Mouse (Mus musculus) midbrain, embryonic 13.5 days (tissue): ENCODE measurements at regions not wholly inside any gene's neighbourhood (a gene's known extent, or its start where the extent isn't known, plus 50 kb on each side); places are given as distances from the start of the nearest gene placed in this dataset.

Experiments
- ATAC-seq: fragments of 200-750 bp; cut with Nextera tagmentation; 2 replicates; pipeline ENCODE4 v1.8.0; 2017; ENCODE audit warnings: mild to moderate bottlenecking, moderate TSS enrichment, moderate library complexity
- H3K27ac ChIP-seq: fragments of 300-500 bp; sonication (generic); 2 replicates; pipeline ENCODE4 v1.5.1; 2015; ENCODE audit warnings: inconsistent platforms, mild to moderate bottlenecking, moderate library complexity
- H3K27me3 ChIP-seq: fragments of 300-500 bp; sonication (generic); 2 replicates; pipeline ENCODE4 v1.6.1; 2015; ENCODE audit warnings: mild to moderate bottlenecking, inconsistent platforms
- H3K36me3 ChIP-seq: fragments of 300-500 bp; sonication (generic); 2 replicates; pipeline ENCODE4 v1.6.1; 2015; ENCODE audit warnings: mild to moderate bottlenecking, inconsistent platforms
- H3K4me1 ChIP-seq: fragments of 300-500 bp; sonication (generic); replicated peaks from 2 replicates; pipeline ENCODE4 v1.6.1; 2015; ENCODE audit warnings: inconsistent platforms
- H3K4me2 ChIP-seq: fragments of 300-500 bp; sonication (generic); replicated peaks from 2 replicates; pipeline ENCODE4 v1.6.1; 2015; ENCODE audit warnings: moderate library complexity, mild to moderate bottlenecking, inconsistent platforms
- H3K4me3 ChIP-seq: fragments of 300-500 bp; sonication (generic); replicated peaks from 2 replicates; pipeline ENCODE4 v1.5.1; 2015; ENCODE audit warnings: mild to moderate bottlenecking, inconsistent platforms
- H3K9ac ChIP-seq: fragments of 300-500 bp; sonication (generic); replicated peaks from 2 replicates; pipeline ENCODE4 v1.6.1; 2015; ENCODE audit warnings: mild to moderate bottlenecking, inconsistent platforms
- H3K9me3 ChIP-seq: fragments of 300-500 bp; sonication (generic); 2 replicates; pipeline ENCODE4 v1.6.1; 2016; ENCODE audit warnings: mild to moderate bottlenecking, inconsistent platforms
- WGBS: fragments of 180-500 bp; shearing (Covaris S2); methylation state at CpG from one replicate; pipeline ENCODE4 v1.1.7; 2015; 5-methylcytosine and 5-hydroxymethylcytosine counted together

DNA sequence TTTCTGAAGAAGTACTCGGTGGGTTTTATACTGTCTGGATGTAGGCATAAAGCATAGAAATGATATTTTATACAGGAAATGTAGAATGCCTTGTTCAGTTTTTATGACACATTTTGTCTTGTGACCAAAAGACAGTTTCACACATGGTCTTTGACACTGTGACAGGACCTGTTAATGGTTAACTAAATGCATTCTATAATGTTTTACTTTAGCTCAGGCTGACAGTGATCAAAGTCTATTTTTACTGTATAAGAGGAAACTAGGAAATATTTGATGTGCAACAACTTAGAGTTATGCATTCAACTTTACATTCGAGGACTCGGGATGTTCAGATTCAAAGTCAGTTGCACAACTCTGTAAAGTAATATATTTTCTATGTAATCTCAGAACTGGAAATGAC, 199.5 kb upstream of the Pou3f3 start:
- Histone ChIP-seq H3K4me3 (no peak overlapping the region), H3K27me3 (peaks cover 4% of the 10 kb centered on the region), H3K9ac (no peak overlapping the region), H3K4me1 (peaks cover 11% of the 10 kb centered on the region), H3K36me3 (no peaks in the 10 kb centered on the region), H3K27ac (no peak overlapping the region), H3K9me3 (no peaks in the 10 kb centered on the region), H3K4me2 (no peak overlapping the region)
- ATAC-seq, result no peak
- 90% methylated on average over 3 of the region's 3 CpGs for WGBS

DNA sequence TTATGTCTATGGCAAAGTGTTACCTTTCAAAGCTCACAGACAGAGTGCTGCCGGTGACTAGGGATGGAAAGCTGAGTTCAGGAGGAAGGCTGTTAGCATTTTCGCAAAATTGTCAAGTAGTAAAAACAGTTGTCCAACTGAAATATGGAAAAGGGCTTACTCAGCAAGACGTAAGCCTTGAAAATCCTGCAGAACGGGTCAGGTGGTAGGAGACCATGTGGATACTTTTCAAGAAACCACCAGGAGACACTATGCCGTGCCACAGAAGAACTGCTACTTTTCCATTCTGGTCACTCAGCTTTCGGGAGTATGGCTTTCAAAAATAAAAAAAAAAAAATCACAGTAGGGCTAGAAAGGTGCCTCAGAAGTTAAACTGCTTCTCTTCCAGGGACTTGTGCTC, 199.1 kb upstream of the Pou3f3 start:
- peaks cover 4% of the 10 kb centered on the region for H3K27me3 ChIP-seq
- H3K9me3 ChIP-seq, result no peaks in the 10 kb centered on the region
- no peak overlapping the region for H3K9ac ChIP-seq
- no peaks in the 10 kb centered on the region for H3K36me3 ChIP-seq
- H3K4me3 ChIP-seq, result no peak overlapping the region
- no peak overlapping the region for H3K4me2 ChIP-seq
- peaks cover 6% of the 10 kb centered on the region for H3K4me1 ChIP-seq
- no peak for ATAC-seq
- H3K27ac ChIP-seq, result no peak overlapping the region
- 84% methylated on average over 6 of the region's 6 CpGs for WGBS

DNA sequence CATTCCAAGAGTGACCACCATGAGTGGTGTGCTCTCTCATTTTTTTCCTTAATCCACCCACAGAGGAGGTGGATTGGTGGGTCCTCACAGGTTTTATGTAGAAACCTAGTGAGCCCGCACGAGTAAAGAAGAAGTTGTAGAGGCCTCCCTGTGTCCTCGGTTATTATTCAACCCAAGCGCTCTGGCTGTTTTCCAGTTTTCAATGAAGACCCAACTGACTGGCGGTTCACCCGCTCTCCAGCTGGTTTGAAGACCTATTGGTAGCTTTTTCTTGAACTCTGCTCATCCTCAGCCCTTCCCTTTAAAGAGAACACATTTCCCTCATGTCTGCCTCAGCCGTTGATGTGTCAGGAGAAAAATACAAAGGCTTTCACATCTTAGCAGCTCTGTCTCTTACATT, 196.7 kb upstream of the Pou3f3 start:
- Histone ChIP-seq H3K4me2 (no peak overlapping the region), H3K9me3 (no peaks in the 10 kb centered on the region), H3K27me3 (no peaks in the 10 kb centered on the region), H3K4me3 (no peak overlapping the region), H3K4me1 (no peaks in the 10 kb centered on the region), H3K36me3 (no peaks in the 10 kb centered on the region), H3K9ac (no peak overlapping the region), H3K27ac (no peak overlapping the region)
- ATAC-seq, result no peak
- 88% methylated on average over 7 of the region's 7 CpGs for WGBS

DNA sequence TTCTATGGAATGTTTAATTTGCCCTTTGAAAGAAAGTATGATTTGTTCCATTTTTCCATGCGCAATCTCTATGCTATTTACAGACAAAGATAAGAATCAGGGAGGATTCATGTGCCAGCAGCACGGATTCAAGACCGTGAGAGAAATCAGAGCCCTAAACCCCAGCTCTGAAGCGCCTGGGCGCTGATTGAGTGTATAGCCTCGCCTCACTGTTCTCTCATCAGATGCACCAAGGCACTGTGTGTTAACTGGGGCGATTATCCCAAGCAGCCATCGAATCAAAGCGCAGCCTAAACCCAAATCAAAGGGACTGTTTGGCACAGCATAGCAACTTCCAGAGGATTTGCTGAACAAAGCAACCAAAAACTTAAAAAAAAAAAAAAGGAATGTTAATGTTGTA, 191.1 kb upstream of the Pou3f3 start:
- Histone ChIP-seq H3K9me3 (no peaks in the 10 kb centered on the region), H3K27me3 (no peaks in the 10 kb centered on the region), H3K36me3 (no peaks in the 10 kb centered on the region), H3K4me2 (no peak overlapping the region), H3K9ac (no peak overlapping the region), H3K4me1 (peaks cover 11% of the 10 kb centered on the region; the same call in 1 of the 2 replicates), H3K27ac (no peak overlapping the region), H3K4me3 (no peak overlapping the region)
- ATAC-seq, result 0 out of 2 replicates have a peak, but pooled peaks have one; percentile 53
- WGBS, result 34% methylated on average over 9 of the region's 9 CpGs

DNA sequence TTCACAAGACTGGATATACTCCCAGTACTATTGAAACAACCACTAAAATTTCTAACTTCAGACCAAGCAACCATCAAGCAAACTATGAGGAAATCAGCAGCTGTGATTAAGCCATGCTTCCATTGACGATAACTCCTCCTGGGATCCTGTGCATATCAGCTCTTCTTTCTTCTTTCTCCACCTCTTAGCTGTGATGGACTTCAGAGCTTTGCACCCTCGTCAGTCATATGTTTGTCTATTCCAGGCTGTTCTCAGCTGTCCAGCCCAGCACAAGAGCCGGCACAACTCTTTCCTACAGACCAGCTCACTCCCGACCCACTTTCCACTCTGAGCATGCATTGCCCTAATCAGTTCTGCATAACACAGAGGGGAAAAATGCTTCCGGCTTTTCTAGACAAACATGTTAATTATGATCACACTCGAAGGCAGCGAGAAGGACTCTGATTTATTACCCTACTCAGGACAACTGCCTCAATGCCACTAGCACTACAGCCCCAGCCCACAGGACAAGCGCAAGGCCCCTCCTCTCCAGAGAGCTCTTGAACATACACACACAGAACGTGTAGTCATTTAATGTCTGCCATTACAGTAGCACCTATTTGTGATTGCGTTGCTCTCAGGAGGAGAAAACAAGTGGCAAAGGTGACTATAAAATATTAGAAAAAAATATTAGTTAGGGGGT, 190.4 kb upstream of the Pou3f3 start:
- ATAC-seq, result no peak
- no peaks in the 10 kb centered on the region for H3K36me3 ChIP-seq
- H3K9ac ChIP-seq, result no peak overlapping the region
- H3K27ac ChIP-seq, result no peak overlapping the region
- H3K9me3 ChIP-seq, result no peaks in the 10 kb centered on the region
- H3K4me2 ChIP-seq, result no peak overlapping the region
- peaks cover 11% of the 10 kb centered on the region; the same call in 1 of the 2 replicates for H3K4me1 ChIP-seq
- no peaks in the 10 kb centered on the region for H3K27me3 ChIP-seq
- 64% methylated on average over 10 of the region's 10 CpGs for WGBS
- no peak overlapping the region for H3K4me3 ChIP-seq

DNA sequence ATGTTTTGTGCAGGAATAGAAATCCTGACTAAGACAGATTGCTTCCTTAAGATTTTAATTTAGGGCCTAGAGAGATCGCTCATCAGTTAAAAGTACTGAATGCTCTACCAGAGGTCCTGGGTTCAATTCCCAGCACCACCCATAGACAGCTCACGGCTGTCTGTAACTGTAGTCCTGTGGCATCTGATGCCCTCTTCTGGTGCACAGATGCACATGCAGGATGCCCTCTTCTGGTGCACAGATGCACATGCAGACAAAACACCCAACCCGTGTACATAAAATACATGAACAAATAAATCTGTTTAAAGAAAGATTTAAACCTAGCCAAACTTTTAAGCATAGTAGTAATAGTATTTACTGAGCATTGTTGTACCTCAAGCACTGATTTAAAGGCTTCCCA, 181.2 kb upstream of the Pou3f3 start:
- H3K4me3 ChIP-seq, result no peak overlapping the region
- WGBS, result 95% methylated on average over 3 of the region's 3 CpGs
- no peaks in the 10 kb centered on the region for H3K27me3 ChIP-seq
- no peak overlapping the region for H3K27ac ChIP-seq
- no peaks in the 10 kb centered on the region for H3K9me3 ChIP-seq
- no peak overlapping the region for H3K9ac ChIP-seq
- no peak overlapping the region for H3K4me2 ChIP-seq
- H3K36me3 ChIP-seq, result no peaks in the 10 kb centered on the region
- ATAC-seq, result no peak
- no peaks in the 10 kb centered on the region for H3K4me1 ChIP-seq

DNA sequence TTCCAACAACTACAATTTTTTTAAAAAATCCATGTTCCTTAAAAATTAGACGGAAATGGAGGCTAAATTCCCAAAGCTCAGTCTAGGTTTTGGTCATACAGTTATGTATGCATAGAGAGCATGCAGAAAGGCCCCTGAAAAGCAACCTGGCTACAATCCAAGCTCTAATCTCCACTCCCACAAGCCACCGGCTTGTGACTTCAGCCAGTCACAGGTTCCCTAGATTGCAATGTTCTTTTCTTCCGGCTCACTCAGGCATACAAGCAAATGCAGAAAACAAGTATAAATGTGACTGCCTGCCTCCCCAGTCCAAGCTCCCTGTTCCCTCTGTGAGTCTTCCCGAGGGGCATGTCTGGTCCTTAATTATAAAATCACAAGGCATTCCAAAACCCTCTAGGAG, 171.2 kb upstream of the Pou3f3 start:
- WGBS, result 38% methylated on average over 4 of the region's 4 CpGs
- Histone ChIP-seq H3K9me3 (no peaks in the 10 kb centered on the region), H3K27me3 (no peaks in the 10 kb centered on the region), H3K36me3 (no peaks in the 10 kb centered on the region), H3K4me3 (no peak overlapping the region), H3K4me1 (peaks cover 7% of the 10 kb centered on the region), H3K4me2 (no peak overlapping the region), H3K27ac (no peak overlapping the region), H3K9ac (no peak overlapping the region)
- no peak for ATAC-seq

DNA sequence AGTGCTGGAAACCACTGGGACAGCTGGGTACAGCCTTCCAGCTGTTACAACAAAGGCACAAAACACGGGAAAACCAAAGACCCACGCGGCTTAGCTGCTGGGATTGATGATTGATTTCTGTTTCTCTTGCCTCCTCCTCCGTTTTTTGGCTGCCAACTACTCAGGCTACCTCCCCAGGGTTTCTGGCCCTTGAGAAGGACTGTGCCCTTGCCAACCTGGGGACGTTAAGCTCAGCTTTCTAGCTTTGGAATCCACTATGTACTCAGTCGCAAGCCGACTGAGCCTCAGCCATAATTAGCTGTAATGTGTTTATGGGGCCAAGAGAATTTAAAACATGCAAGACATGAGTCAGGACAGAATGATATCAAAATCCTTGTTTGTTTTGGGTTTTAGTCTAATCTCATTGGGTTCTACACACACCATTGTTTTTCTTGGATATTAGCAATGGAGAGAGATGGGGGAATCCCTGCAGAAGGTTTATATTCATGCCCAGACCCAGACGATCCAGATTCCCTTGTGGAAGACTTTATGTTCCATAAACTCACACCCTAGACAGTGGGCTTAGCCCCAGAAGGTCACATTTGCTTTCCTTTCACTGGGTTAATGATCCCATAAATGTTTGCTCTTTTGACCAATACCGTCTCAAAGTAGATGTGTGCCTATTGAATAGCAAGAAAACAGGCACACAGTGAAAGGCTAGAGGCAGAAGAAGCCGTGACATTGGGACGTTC, 167.7 kb upstream of the Pou3f3 start:
- H3K9ac ChIP-seq, result no peak overlapping the region
- no peaks in the 10 kb centered on the region for H3K27me3 ChIP-seq
- H3K4me1 ChIP-seq, result peaks cover 7% of the 10 kb centered on the region
- H3K36me3 ChIP-seq, result no peaks in the 10 kb centered on the region
- H3K27ac ChIP-seq, result no peak overlapping the region
- 76% methylated on average over 11 of the region's 11 CpGs for WGBS
- no peak overlapping the region for H3K4me3 ChIP-seq
- no peak overlapping the region for H3K4me2 ChIP-seq
- H3K9me3 ChIP-seq, result no peaks in the 10 kb centered on the region
- ATAC-seq, result no peak

DNA sequence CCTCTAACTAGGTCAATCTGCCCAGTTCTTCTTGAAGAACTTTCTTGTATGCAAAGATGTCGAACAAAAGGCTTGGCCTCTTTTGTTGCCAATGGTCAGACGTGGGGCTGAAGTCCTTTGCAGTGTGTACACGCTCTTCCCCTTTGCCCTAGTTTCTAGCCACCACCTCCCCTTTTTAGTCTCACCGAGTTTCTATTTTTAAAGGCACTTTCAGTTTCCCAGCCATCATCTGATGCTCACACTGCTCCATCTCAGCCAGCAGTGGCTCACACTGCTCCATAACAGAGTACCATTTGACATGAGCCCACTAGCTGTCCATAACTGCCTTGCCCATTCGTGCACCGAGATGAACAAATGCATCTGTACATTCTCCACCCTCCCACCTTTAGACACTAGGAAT, 162.7 kb upstream of the Pou3f3 start:
- Histone ChIP-seq H3K36me3 (no peaks in the 10 kb centered on the region), H3K27ac (no peak overlapping the region), H3K4me3 (no peak overlapping the region), H3K4me1 (no peaks in the 10 kb centered on the region), H3K4me2 (no peak overlapping the region), H3K27me3 (no peaks in the 10 kb centered on the region), H3K9ac (no peak overlapping the region), H3K9me3 (no peaks in the 10 kb centered on the region)
- no peak for ATAC-seq
- WGBS, result 78% methylated on average over 6 of the region's 6 CpGs

DNA sequence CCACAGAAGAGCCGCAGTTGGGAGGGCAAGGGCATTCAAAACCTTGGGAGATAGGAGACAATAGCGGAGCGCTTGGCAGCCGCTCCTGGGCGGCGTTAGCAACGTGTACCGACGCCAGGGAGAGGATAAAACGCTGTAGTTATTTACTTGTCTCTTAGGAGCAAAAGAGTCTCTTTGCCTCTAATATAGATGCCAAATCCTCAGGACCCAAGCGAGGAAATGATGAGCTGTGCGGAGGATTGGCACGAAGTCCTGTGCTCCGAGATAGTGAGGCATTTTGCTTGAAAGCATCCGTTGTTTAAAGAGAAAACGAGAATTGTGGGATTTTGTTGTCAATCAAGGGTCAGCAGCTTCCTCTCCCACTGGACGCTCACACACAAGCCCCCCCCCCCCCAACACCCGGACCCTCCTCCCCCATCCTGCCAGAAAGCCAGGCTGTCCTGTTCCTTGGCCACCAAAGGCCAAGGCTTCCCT, 156.5 kb upstream of the Pou3f3 start:
- Histone ChIP-seq H3K9me3 (no peaks in the 10 kb centered on the region), H3K9ac (no peak overlapping the region), H3K4me1 (peaks cover 36% of the 10 kb centered on the region), H3K4me2 (peak overlapping the region; percentile 51), H3K36me3 (no peaks in the 10 kb centered on the region), H3K27ac (peak overlapping the region; percentile 63), H3K27me3 (0 out of 2 replicates have a peak, but pooled peaks cover 6% of the 10 kb centered on the region), H3K4me3 (peak overlapping the region; percentile 17)
- WGBS, result 14% methylated on average over 18 of the region's 18 CpGs
- peak; percentile 72 for ATAC-seq

DNA sequence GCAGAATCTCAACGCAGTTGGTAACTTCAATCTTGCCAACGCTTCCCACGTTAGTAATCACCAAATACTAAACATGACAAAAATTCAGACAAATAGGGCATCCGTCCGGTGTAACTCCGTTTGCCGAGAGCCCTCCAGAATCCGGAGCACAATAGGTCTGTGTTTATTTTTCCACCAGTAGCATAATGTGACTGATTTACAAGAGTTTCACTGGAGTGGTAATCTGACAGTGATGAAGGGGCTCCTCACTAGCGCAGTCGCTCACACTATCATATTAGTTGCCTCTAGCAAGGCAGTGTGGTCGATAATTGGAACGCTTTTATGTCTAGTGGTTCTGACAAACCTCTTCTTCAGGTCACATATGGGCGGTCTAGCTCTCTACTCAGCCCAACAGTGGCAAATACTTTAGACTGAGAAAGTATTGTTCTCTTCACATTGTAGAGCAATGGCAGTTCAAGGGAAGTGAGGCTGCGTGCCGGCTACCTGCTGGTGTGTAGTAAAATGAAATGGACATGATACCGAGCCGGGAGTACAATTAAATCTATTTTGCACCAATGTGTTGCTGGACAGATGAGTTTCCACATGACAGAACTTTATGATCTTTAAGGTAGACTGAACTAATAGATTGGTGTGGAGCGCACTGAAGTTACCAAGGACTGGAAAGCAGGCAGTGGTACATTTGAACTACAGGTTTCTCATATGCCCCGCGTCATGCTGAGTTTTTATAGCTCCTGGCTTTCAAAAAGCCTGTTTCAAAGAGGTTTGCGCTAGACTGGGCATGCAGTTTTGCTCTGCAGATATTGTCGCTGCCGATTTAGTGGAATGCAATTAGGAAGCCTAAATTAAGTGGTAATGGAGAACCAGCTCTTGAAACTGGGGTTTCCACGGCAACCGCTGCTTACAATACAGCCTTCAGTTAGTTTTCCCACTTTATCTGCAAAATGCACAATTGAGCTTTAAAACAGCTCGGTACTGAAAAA, 155.7 kb upstream of the Pou3f3 start:
- peak overlapping the region; percentile 63 for H3K27ac ChIP-seq
- H3K9me3 ChIP-seq, result no peaks in the 10 kb centered on the region
- H3K4me1 ChIP-seq, result peaks cover 36% of the 10 kb centered on the region
- 0 out of 2 replicates have a peak, but pooled peaks cover 6% of the 10 kb centered on the region for H3K27me3 ChIP-seq
- peak overlapping the region; percentile 17 for H3K4me3 ChIP-seq
- WGBS, result 30% methylated on average over 26 of the region's 26 CpGs
- H3K4me2 ChIP-seq, result peak overlapping the region; percentile 51
- H3K36me3 ChIP-seq, result no peaks in the 10 kb centered on the region
- H3K9ac ChIP-seq, result no peak overlapping the region
- peak; percentile 62 for ATAC-seq

DNA sequence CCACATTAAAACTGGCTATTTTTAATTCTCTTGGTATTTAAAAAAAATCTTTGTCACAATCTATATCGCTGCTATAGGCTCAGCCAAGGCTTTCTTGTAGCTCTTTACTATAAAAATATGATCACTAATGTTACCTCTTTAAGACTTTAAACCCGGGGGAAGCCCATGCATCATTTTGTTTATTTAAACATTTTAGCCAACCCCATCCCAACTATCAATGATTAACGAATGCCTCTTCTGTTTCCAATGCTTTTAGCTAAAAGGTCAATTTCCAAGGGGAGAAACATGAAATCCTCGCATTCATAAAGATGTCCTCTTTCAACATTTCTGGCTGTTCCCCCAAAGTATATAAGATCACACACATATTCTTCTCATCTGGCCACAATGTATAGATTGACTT, 153.6 kb upstream of the Pou3f3 start:
- Histone ChIP-seq H3K4me2 (no peak overlapping the region), H3K27me3 (0 out of 2 replicates have a peak, but pooled peaks cover 6% of the 10 kb centered on the region), H3K9ac (no peak overlapping the region), H3K36me3 (no peaks in the 10 kb centered on the region), H3K9me3 (no peaks in the 10 kb centered on the region), H3K27ac (no peak overlapping the region), H3K4me3 (no peak overlapping the region), H3K4me1 (peaks cover 36% of the 10 kb centered on the region)
- 88% methylated on average over 4 of the region's 4 CpGs for WGBS
- no peak for ATAC-seq
